Mouse (Mus musculus) hindbrain, embryonic 16.5 days (tissue): ENCODE data around the gene Tirap. TPM values are rescaled to one million over a fixed set of nuclear protein-coding genes. Genes with fewer than 3 reads are reported as not detected.

Source experiments
- ATAC-seq: fragments of 200-750 bp; cut with Nextera tagmentation; 2 replicates; pipeline ENCODE4 v1.8.0; 2017; ENCODE audit warnings: moderate TSS enrichment, moderate library complexity
- H3K27ac ChIP-seq: fragments of 300-500 bp; sonication (generic); 2 replicates; pipeline ENCODE4 v1.5.1; 2014; ENCODE audit warnings: low read depth, mild to moderate bottlenecking, control low read depth, low read length, moderate library complexity
- H3K27me3 ChIP-seq: fragments of 300-500 bp; sonication (generic); replicated peaks from 2 replicates; pipeline ENCODE4 v1.6.1; 2014; ENCODE audit warnings: low read length; ENCODE audit not compliant: control insufficient read depth, insufficient read depth
- H3K36me3 ChIP-seq: fragments of 300-500 bp; sonication (generic); 2 replicates; pipeline ENCODE4 v1.6.1; 2014; ENCODE audit warnings: mild to moderate bottlenecking, low read length, moderate library complexity, mixed read lengths; ENCODE audit not compliant: control insufficient read depth, insufficient read depth
- H3K4me1 ChIP-seq: fragments of 300-500 bp; sonication (generic); 2 replicates; pipeline ENCODE4 v1.6.1; 2014; ENCODE audit warnings: low read depth, low read length; ENCODE audit not compliant: control insufficient read depth, insufficient read depth
- H3K4me2 ChIP-seq: fragments of 300-500 bp; sonication (generic); 2 replicates; pipeline ENCODE4 v1.6.1; 2014; ENCODE audit warnings: mild to moderate bottlenecking, low read length, control low read depth, moderate library complexity
- H3K4me3 ChIP-seq: fragments of 300-500 bp; sonication (generic); 2 replicates; pipeline ENCODE4 v1.5.1; 2014; ENCODE audit warnings: mild to moderate bottlenecking, low read length, control low read depth, moderate library complexity
- H3K9ac ChIP-seq: fragments of 300-500 bp; sonication (generic); 2 replicates; pipeline ENCODE4 v1.6.1; 2014; ENCODE audit warnings: low read depth, mild to moderate bottlenecking, control low read depth, low read length, moderate library complexity
- H3K9me3 ChIP-seq: fragments of 300-500 bp; sonication (generic); 2 replicates; pipeline ENCODE4 v1.6.1; 2014; ENCODE audit warnings: mild to moderate bottlenecking, low read length, moderate library complexity; ENCODE audit not compliant: control insufficient read depth
- WGBS: fragments of 180-500 bp; shearing (Covaris S2); extraction: QIAGEN DNeasy Blood & Tissue Kit; methylation state at CpG from one replicate; pipeline ENCODE4 v1.1.7; 2014; 5-methylcytosine and 5-hydroxymethylcytosine counted together
- polyA plus RNA-seq: library from polyadenylated mRNA; unstranded; fragments of >200 nt; fragmentation: Nextera tagmentation; extraction: Ambion mirVana; gene quantifications from 2 replicates; pipeline ENCODE4 v1.2.1, GENCODE M21; 2015

Gene Tirap
- polyA plus RNA-seq, 1 experiment from 2014 or later, result 4.5 TPM

GRCm38 (mm10) chr9:35197625-35198024 lies 2.5 kb downstream of the Tirap start:
- H3K9me3 ChIP-seq, result no peaks in the 10 kb centered on the region
- 96% methylated on average over 3 of the region's 3 CpGs for WGBS
- no peak overlapping the region for H3K4me3 ChIP-seq
- peaks cover 9% of the 10 kb centered on the region for H3K4me1 ChIP-seq
- no peaks in the 10 kb centered on the region for H3K27me3 ChIP-seq
- no peak overlapping the region for H3K27ac ChIP-seq
- no peak overlapping the region for H3K4me2 ChIP-seq
- H3K9ac ChIP-seq, result no peak overlapping the region
- ATAC-seq, result no peak
- no peaks in the 10 kb centered on the region for H3K36me3 ChIP-seq

- no peaks in the 10 kb centered on the region for H3K9me3 ChIP-seq
- no peak for ATAC-seq
- H3K4me2 ChIP-seq, result no peak overlapping the region
- H3K36me3 ChIP-seq, result no peaks in the 10 kb centered on the region
- H3K4me1 ChIP-seq, result no peaks in the 10 kb centered on the region; the same call in 1 of the 2 replicates
- no peak overlapping the region for H3K27ac ChIP-seq
- H3K27me3 ChIP-seq, result no peaks in the 10 kb centered on the region
- 85% methylated on average over 3 of the region's 3 CpGs for WGBS
- H3K9ac ChIP-seq, result no peak overlapping the region
- H3K4me3 ChIP-seq, result no peak overlapping the region
Measured at GRCm38 (mm10) chr9:35194048-35194447, 6.0 kb downstream of the Tirap start.

- no peak for ATAC-seq
Measured at GRCm38 (mm10) chr9:35192983-35193542, 7.0 kb downstream of the Tirap start.

GRCm38 (mm10) chr9:35188700-35189099 lies 11.4 kb downstream of the Tirap start:
- ATAC-seq, result peak; percentile 68
- Histone ChIP-seq H3K4me1 (peaks cover 3% of the 10 kb centered on the region; the same call in 1 of the 2 replicates), H3K9me3 (no peaks in the 10 kb centered on the region), H3K9ac (0 out of 2 replicates have a peak overlapping the region, but pooled peaks have one; percentile 9), H3K4me2 (peak overlapping the region; percentile 30; the same call in 1 of the 2 replicates), H3K4me3 (no peak overlapping the region), H3K27ac (no peak overlapping the region), H3K36me3 (no peaks in the 10 kb centered on the region), H3K27me3 (no peaks in the 10 kb centered on the region)
- 53% methylated on average over 22 of the region's 22 CpGs for WGBS

More at GRCm38 (mm10) chr9:35192983-35193542, 7.0 kb downstream of the Tirap start:
- H3K4me1 ChIP-seq, result peaks cover 3% of the 10 kb centered on the region; the same call in 1 of the 2 replicates
- no peak overlapping the region for H3K4me2 ChIP-seq
- no peaks in the 10 kb centered on the region for H3K36me3 ChIP-seq
- no peak overlapping the region for H3K4me3 ChIP-seq
- H3K9ac ChIP-seq, result no peak overlapping the region
- H3K27ac ChIP-seq, result no peak overlapping the region
- WGBS, result 80% methylated on average over 11 of the region's 11 CpGs
- H3K9me3 ChIP-seq, result no peaks in the 10 kb centered on the region
- H3K27me3 ChIP-seq, result no peaks in the 10 kb centered on the region

DNA sequence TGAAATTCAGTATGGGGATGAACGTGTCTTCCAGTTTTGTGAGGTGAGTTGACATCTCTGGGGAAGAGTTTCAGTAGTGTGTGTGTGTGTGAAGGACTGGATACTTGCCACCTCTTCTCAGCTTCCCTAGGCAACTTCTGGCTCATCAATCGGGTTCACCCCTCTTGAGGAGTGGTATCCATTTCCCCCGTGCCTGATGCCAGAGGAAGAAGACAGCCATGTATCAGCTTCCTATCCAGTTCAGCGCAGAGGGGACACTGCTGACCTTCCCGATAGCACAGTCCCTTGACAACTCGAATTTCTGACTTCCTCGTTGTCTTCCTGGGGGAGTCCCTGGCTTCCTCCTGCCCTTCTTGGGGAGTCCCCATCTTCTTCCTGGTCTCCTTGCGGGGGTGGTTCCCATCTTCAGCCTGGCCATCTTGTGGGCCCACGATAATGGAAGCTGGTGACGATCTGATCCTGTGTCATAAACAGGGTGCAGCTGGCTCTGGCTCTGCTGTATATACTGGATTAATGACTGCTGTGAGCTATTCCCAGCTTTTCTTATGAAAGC lies 12.7 kb downstream of the Tirap start:
- H3K4me3 ChIP-seq, result no peak overlapping the region
- no peaks in the 10 kb centered on the region for H3K27me3 ChIP-seq
- H3K4me2 ChIP-seq, result no peak overlapping the region
- H3K9ac ChIP-seq, result no peak overlapping the region
- no peak overlapping the region for H3K27ac ChIP-seq
- no peaks in the 10 kb centered on the region for H3K36me3 ChIP-seq
- WGBS, result 85% methylated on average over 10 of the region's 10 CpGs
- H3K4me1 ChIP-seq, result peaks cover 3% of the 10 kb centered on the region; the same call in 1 of the 2 replicates
- no peak for ATAC-seq
- no peaks in the 10 kb centered on the region for H3K9me3 ChIP-seq

DNA sequence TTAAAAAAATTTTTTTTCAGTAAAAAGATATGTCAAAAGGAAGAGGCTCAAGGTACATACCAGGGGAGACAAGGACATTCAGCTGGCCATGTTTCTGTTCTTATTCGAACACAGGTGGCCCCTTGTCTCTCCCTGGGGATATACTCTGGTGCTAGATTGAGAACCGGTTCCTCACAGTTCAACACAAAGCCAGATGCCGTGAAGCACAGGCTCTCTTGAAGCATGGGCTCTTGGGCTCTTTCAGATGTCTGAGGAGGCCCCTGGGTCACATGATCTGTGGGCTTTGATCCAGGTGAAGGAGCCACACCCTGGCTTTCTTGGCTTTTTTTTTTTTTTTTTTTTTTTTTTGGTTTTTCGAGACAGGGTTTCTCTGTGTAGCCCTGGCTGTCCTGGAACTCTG lies 13.7 kb downstream of the Tirap start:
- H3K36me3 ChIP-seq, result no peaks in the 10 kb centered on the region
- no peak overlapping the region for H3K4me2 ChIP-seq
- H3K9me3 ChIP-seq, result no peaks in the 10 kb centered on the region
- WGBS, result 84% methylated on average over 3 of the region's 4 CpGs
- no peak for ATAC-seq
- peaks cover 3% of the 10 kb centered on the region; the same call in 1 of the 2 replicates for H3K4me1 ChIP-seq
- H3K4me3 ChIP-seq, result no peak overlapping the region
- H3K9ac ChIP-seq, result no peak overlapping the region
- no peaks in the 10 kb centered on the region for H3K27me3 ChIP-seq
- H3K27ac ChIP-seq, result no peak overlapping the region

- Histone ChIP-seq H3K27ac (no peak overlapping the region), H3K9me3 (no peaks in the 10 kb centered on the region), H3K36me3 (no peaks in the 10 kb centered on the region), H3K4me1 (no peaks in the 10 kb centered on the region), H3K27me3 (no peaks in the 10 kb centered on the region), H3K4me3 (no peak overlapping the region), H3K9ac (no peak overlapping the region), H3K4me2 (no peak overlapping the region)
- 75% methylated on average over 5 of the region's 5 CpGs for WGBS
- no peak for ATAC-seq
Measured at GRCm38 (mm10) chr9:35183359-35183758, 16.7 kb downstream of the Tirap start.

- Histone ChIP-seq H3K27me3 (no peaks in the 10 kb centered on the region), H3K4me1 (no peaks in the 10 kb centered on the region), H3K9me3 (no peaks in the 10 kb centered on the region), H3K4me3 (no peak overlapping the region), H3K36me3 (no peaks in the 10 kb centered on the region), H3K27ac (no peak overlapping the region), H3K9ac (no peak overlapping the region), H3K4me2 (no peak overlapping the region)
- 82% methylated on average over 2 of the region's 2 CpGs for WGBS
- ATAC-seq, result no peak
Measured at GRCm38 (mm10) chr9:35182832-35183231, 17.3 kb downstream of the Tirap start.

DNA sequence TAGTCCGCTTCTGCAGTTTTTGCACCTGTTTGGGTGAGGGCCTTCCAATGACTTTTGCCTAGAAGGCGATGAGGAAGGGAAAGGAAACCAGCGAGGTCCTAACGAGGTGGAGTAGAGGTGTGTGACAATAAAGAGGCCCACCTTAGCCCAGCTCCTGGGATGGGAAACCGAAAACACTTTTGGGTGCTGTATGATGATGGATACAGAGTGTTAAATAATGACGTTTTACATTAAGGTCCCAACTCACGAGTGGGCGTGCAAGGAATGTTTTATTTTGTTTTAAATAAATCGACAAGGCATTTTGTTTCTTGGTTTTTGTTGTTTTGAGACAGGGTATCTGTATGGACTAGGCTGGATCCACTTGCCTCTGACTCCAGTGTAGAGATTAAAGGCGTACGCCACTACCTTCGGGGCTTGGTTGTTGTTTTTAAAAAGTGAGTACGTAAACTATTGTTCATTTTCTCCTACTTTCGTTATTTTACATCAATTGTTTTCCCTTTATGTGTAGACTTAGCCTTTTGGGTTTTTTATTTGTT lies 23.9 kb downstream of the Tirap start:
- Histone ChIP-seq H3K4me3 (peak overlapping the region; percentile 56), H3K27ac (no peak overlapping the region; the same call in 1 of the 2 replicates), H3K4me1 (peaks cover 12% of the 10 kb centered on the region), H3K27me3 (no peaks in the 10 kb centered on the region), H3K4me2 (peak overlapping the region; percentile 86), H3K9me3 (no peaks in the 10 kb centered on the region), H3K36me3 (no peaks in the 10 kb centered on the region), H3K9ac (peak overlapping the region; percentile 69)
- 48% methylated on average over 14 of the region's 14 CpGs for WGBS
- ATAC-seq, result no peak
